Mouse (Mus musculus) liver, embryonic 14.5 days (tissue): ENCODE data around the gene Dnah8.

Experiments used
- CTCF ChIP-seq: IDR thresholded peaks from 2 replicates; pipeline ENCODE4 v1.5.1; 2016; ENCODE audit warnings: antibody characterized with exemption, low read depth, control low read depth
- EP300 ChIP-seq: IDR thresholded peaks from 2 replicates; pipeline ENCODE4 v1.6.1; 2016; ENCODE audit warnings: antibody characterized with exemption, low read depth

- no peak for TF ChIP-seq CTCF
- TF ChIP-seq EP300: no peak
These were observed 94.0 kb downstream of the Dnah8 start for GRCm38 (mm10) chr17:30718197-30718596.
